Mouse (Mus musculus): ENCODE measurements around the gene Ubtd1. TPM values are rescaled to one million over a fixed set of nuclear protein-coding genes. Genes with fewer than 3 reads are reported as not detected.

Ubtd1 gene
- total and polyA plus RNA-seq, 3 experiments, result 3.4 to 5.8 (median 3.6) TPM

DNA sequence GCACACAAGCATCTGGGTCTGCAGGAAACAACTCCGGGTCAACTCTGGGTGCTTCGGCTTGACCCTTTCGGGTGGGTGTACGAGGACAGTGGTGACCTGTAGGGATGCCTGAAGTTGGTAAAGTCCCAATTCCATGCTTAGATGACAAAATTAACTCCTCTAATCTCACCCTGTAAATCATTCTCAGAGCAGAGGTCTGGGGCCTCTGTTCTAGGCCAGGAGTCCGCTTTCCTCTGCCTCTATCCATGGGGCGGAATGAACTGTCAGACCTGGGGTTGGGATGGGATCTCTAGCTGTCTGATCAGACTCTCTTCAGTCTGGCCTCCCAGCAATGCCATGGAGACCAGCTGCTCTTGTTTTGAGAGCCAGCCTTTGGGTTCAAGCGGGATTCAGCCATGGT is 79.9 kb downstream of the Ubtd1 start:
- H3K27me3 ChIP-seq (replicated peaks), result peaks cover 61% of the 10 kb centered on the region

DNA sequence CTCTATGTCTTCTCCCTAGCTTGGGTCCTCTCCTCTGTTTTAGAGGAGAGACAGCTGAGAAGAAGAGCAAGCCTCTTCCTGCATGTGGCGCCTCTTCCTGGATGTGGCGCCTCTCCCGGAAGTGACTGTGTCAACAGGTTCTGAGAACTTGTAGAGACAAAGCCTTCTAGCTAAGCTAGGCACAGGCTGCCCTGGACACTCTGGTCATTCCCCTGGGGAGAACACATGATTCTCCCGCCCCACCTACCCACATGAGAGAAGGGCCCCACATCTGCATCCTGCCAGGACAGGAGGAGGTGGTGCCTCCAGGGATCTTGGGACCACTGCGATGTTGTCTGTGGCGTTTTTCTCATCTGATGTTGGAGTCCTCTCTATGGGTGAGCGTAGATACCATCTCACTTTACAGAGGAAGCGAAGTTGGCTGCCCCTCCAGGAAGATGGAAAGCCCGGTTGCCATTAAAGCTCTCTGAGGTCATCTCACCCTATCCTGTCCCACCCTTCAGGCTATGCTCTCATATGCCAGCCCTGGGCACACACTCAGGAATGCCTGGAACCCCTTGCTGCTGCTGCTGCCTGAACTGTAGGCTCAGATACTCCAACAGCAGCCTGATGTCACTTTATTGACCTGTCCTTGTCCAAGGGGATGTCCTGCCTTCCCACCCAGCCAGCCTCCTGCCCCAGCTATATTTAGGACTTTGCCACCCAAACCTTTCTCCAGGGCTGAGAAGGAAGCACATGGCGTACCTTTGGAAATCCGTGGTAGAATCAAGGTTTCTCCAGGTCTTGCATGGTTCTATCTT is 87.1 kb downstream of the Ubtd1 start:
- TF ChIP-seq TBP (conservative IDR thresholded peaks at IDR 0.05; ENCODE audit: low read depth, low read length), result no peak
- 0 out of 2 replicates have a peak, but pooled peaks have one; percentile 9 for TF ChIP-seq ELF1 (IDR thresholded peaks at IDR 0.05; ENCODE audit: low read depth, low read length)
- Histone ChIP-seq H3K9ac (ENCODE audit: insufficient read depth, low read depth) (no peak overlapping the region), H3K4me1 (ENCODE audit: control insufficient read depth in 1 of 2, insufficient read depth in 2 of 2) (peaks cover 0 to 5% of the 10 kb centered on the region in 2 experiments; a peak in 1 of 4 replicates), H3K9me3 (replicated peaks; ENCODE audit: low read length) (peaks cover 4% of the 10 kb centered on the region), H3K4me3 (replicated peaks in 1 of 3; ENCODE audit: low read depth in 2 of 3, low read length in 2 of 3, poor library complexity in 1 of 3) (no peak overlapping the region), H3K4me2 (ENCODE audit: insufficient read depth, low read depth, poor library complexity, severe bottlenecking) (no peak overlapping the region), H3K27me3 (replicated peaks) (peaks cover 18% of the 10 kb centered on the region), H3K36me3 (replicated peaks in 1 of 2; ENCODE audit: control insufficient read depth in 1 of 2, insufficient read depth in 1 of 2, low read length in 1 of 2) (no peaks in the 10 kb centered on the region), H3K27ac (ENCODE audit: insufficient read depth, low read depth) (no peak overlapping the region), H3K79me2 (replicated peaks; ENCODE audit: control insufficient read depth, extremely low read depth, insufficient read depth, poor library complexity, severe bottlenecking) (no peaks in the 10 kb centered on the region)
- dilution Hi-C loops (cut with MboI; ENCODE audit: extremely low pct_ligation_motif_present, extremely low pct_unique_long_range_greater_than_20kb, low sequenced_read_pairs) (no loop called here), in situ Hi-C loops (cut with MboI; ENCODE audit: low pct_ligation_motif_present, low pct_unique_long_range_greater_than_20kb, low sequenced_read_pairs) (no loop called here)
- no peak for DNase-seq (ENCODE audit: extremely low read depth)

More for the DNA sequence above, 79.9 kb downstream of the Ubtd1 start:
- Histone ChIP-seq H3K36me3 (replicated peaks in 1 of 2; ENCODE audit: control insufficient read depth in 1 of 2, insufficient read depth in 1 of 2, low read length in 1 of 2) (no peaks in the 10 kb centered on the region), H3K4me1 (ENCODE audit: control insufficient read depth in 1 of 2, insufficient read depth in 2 of 2) (no peaks in the 10 kb centered on the region), H3K9me3 (replicated peaks; ENCODE audit: low read length) (no peaks in the 10 kb centered on the region), H3K4me3 (replicated peaks in 1 of 3; ENCODE audit: low read depth in 2 of 3, low read length in 2 of 3, poor library complexity in 1 of 3) (no peak overlapping the region), H3K79me2 (replicated peaks; ENCODE audit: control insufficient read depth, extremely low read depth, insufficient read depth, poor library complexity, severe bottlenecking) (no peaks in the 10 kb centered on the region), H3K4me2 (ENCODE audit: insufficient read depth, low read depth, poor library complexity, severe bottlenecking) (no peak overlapping the region), H3K27ac (ENCODE audit: insufficient read depth, low read depth) (no peak overlapping the region), H3K9ac (ENCODE audit: insufficient read depth, low read depth) (no peak overlapping the region)
- no peak for TF ChIP-seq ETS1 (conservative IDR thresholded peaks at IDR 0.05; ENCODE audit: low read depth, low read length)
- no peak for TF ChIP-seq PAX5 (IDR thresholded peaks at IDR 0.05; ENCODE audit: low read length)
- no peak for TF ChIP-seq JUND (conservative IDR thresholded peaks at IDR 0.05; ENCODE audit: low read depth, low read length)
- no peak for TF ChIP-seq IRF4 (IDR thresholded peaks at IDR 0.05; ENCODE audit: low read depth, low read length)
- TF ChIP-seq HCFC1 (IDR thresholded peaks at IDR 0.05; ENCODE audit: low read depth, low read length), result no peak
- dilution Hi-C loops (cut with MboI; ENCODE audit: extremely low pct_ligation_motif_present, extremely low pct_unique_long_range_greater_than_20kb, low sequenced_read_pairs) (no loop called here), in situ Hi-C loops (cut with MboI; ENCODE audit: low pct_ligation_motif_present, low pct_unique_long_range_greater_than_20kb, low sequenced_read_pairs) (no loop called here)
- no peak for DNase-seq (ENCODE audit: extremely low read depth)

DNA sequence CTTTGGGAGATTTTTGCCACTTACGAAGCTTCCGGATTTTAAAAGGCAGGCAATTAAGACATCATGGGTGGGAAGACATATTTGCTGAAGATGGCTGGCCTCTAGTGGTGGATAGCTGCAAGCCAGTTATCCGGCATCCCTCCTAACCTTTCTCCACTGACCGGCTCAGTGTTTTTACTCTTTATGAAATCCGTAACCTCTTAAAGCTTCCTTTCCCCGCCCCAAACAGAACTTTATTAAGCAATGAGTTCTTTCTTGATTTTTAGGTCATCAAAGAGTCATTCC is 87.6 kb downstream of the Ubtd1 start:
- peaks cover 15% of the 10 kb centered on the region for H3K27me3 ChIP-seq (replicated peaks)
- no peaks in the 10 kb centered on the region for H3K79me2 ChIP-seq (replicated peaks; ENCODE audit: control insufficient read depth, extremely low read depth, insufficient read depth, poor library complexity, severe bottlenecking)
- no peak overlapping the region for H3K4me2 ChIP-seq (ENCODE audit: insufficient read depth, low read depth, poor library complexity, severe bottlenecking)
- in situ Hi-C loops (cut with MboI; ENCODE audit: low pct_ligation_motif_present, low pct_unique_long_range_greater_than_20kb, low sequenced_read_pairs) (no loop called here), dilution Hi-C loops (cut with MboI; ENCODE audit: extremely low pct_ligation_motif_present, extremely low pct_unique_long_range_greater_than_20kb, low sequenced_read_pairs) (no loop called here)
- H3K9ac ChIP-seq (ENCODE audit: insufficient read depth, low read depth), result no peak overlapping the region
- TF ChIP-seq USF2 (conservative IDR thresholded peaks at IDR 0.05; ENCODE audit: low read depth, low read length), result no peak
- TF ChIP-seq MEF2A (IDR thresholded peaks at IDR 0.05; ENCODE audit: borderline replicate concordance, low read depth, low read length), result no peak
- TF ChIP-seq RAD21 (IDR thresholded peaks at IDR 0.05; ENCODE audit: low read depth, low read length), result peak; percentile 25
- TF ChIP-seq IRF4 (IDR thresholded peaks at IDR 0.05; ENCODE audit: low read depth, low read length), result no peak
- TF ChIP-seq POLR2A (IDR thresholded peaks at IDR 0.05; ENCODE audit: low read depth, low read length), result no peak
- no peak for TF ChIP-seq UBTF (IDR thresholded peaks at IDR 0.05; ENCODE audit: low read depth, low read length)
- TF ChIP-seq POLR2AphosphoS2 (IDR thresholded peaks at IDR 0.05; ENCODE audit: low read depth, low read length), result no peak
- TF ChIP-seq RCOR1 (conservative IDR thresholded peaks at IDR 0.05; ENCODE audit: low read depth, low read length), result no peak
- no peak for TF ChIP-seq ETS1 (conservative IDR thresholded peaks at IDR 0.05; ENCODE audit: low read depth, low read length)
- peak in 1 of 2 experiments; percentile 37; a peak in 2 of 4 replicates for TF ChIP-seq CTCF (conservative IDR thresholded peaks at IDR 0.05 in 1 of 2, IDR thresholded peaks at IDR 0.05 in 1 of 2; ENCODE audit: low read depth in 2 of 2, low read length in 2 of 2)
- no peak for TF ChIP-seq JUND (conservative IDR thresholded peaks at IDR 0.05; ENCODE audit: low read depth, low read length)
- TF ChIP-seq ZNF384 (IDR thresholded peaks at IDR 0.05; ENCODE audit: low read depth, low read length), result no peak
- no peak for TF ChIP-seq CHD1 (IDR thresholded peaks at IDR 0.05; ENCODE audit: low read depth, low read length)
- TF ChIP-seq E2F4 (IDR thresholded peaks at IDR 0.05; ENCODE audit: insufficient replicate concordance, low read depth, low read length), result no peak
- no peak for TF ChIP-seq BHLHE40 (IDR thresholded peaks at IDR 0.05; ENCODE audit: low read depth, low read length)
- no peak for TF ChIP-seq CHD2 (IDR thresholded peaks at IDR 0.05; ENCODE audit: low read length)
- peaks cover 0 to 5% of the 10 kb centered on the region in 2 experiments; a peak in 1 of 4 replicates for H3K4me1 ChIP-seq (ENCODE audit: control insufficient read depth in 1 of 2, insufficient read depth in 2 of 2)
- H3K36me3 ChIP-seq (replicated peaks in 1 of 2; ENCODE audit: control insufficient read depth in 1 of 2, insufficient read depth in 1 of 2, low read length in 1 of 2), result no peaks in the 10 kb centered on the region
- H3K9me3 ChIP-seq (replicated peaks; ENCODE audit: low read length), result peaks cover 4% of the 10 kb centered on the region
- H3K27ac ChIP-seq (ENCODE audit: insufficient read depth, low read depth), result no peak overlapping the region
- no peak for DNase-seq (ENCODE audit: extremely low read depth)
- no peak overlapping the region for H3K4me3 ChIP-seq (replicated peaks in 1 of 3; ENCODE audit: low read depth in 2 of 3, low read length in 2 of 3, poor library complexity in 1 of 3)

All from CH12.LX (cell line).